Mouse (Mus musculus) hematopoietic stem cell, adult 5-6 weeks (primary cell): ENCODE data around the gene Bmpr2. TPM values are rescaled to one million over a fixed set of nuclear protein-coding genes. Genes with fewer than 3 reads are reported as not detected.
"Not testable (repeated sequence)": the region's sequence is repeated elsewhere in the genome, so short reads cannot be mapped to it uniquely, and the experiment has no call there.

Experiments
- ATAC-seq, 2 experiments: fragments of 125-278 bp in 1 of 2; replicated peaks in 1 of 2; 2 replicates each; pipeline ENCODE4 v1.8.0; 2016 to 2017; ENCODE audit warnings: inconsistent platforms in 2 of 2, mild to moderate bottlenecking in 2 of 2, moderate number of reproducible peaks in 2 of 2, low read depth in 1 of 2, moderate TSS enrichment in 1 of 2; ENCODE audit not compliant: low FRiP score in 2 of 2, poor library complexity in 2 of 2, severe bottlenecking in 2 of 2, insufficient read depth in 1 of 2, low TSS enrichment in 1 of 2
- total RNA-seq: library from RNA; stranded (forward); fragments of 172-1452, 232-1000 nt; gene quantifications from 2 replicates; pipeline ENCODE4 v1.2.3, GENCODE M21; 2017

Gene Bmpr2
- total RNA-seq: 17.2 and 26.6 TPM in 2 replicates

- ATAC-seq: peak; percentile 57 to 66
Observed at GRCm38 (mm10) chr1:59763164-59763768, at the start of gene Bmpr2. Bmpr2 (plus strand) TSS chr1:59763400.

GRCm38 (mm10) chr1:59719900-59720299, 43.3 kb upstream of the Bmpr2 start:
- no peak for ATAC-seq

- ATAC-seq: no peak
Observed at GRCm38 (mm10) chr1:59725661-59726060, 37.5 kb upstream of the Bmpr2 start.

- no peak for ATAC-seq
Observed at GRCm38 (mm10) chr1:59730106-59730505, 33.1 kb upstream of the Bmpr2 start.

GRCm38 (mm10) chr1:59730737-59731136, 32.5 kb upstream of the Bmpr2 start:
- no peak for ATAC-seq

- ATAC-seq: no peak
Observed at GRCm38 (mm10) chr1:59734076-59734475, 29.1 kb upstream of the Bmpr2 start.

GRCm38 (mm10) chr1:59738768-59739414, 24.3 kb upstream of the Bmpr2 start:
- ATAC-seq: no peak

GRCm38 (mm10) chr1:59739577-59740354, 23.4 kb upstream of the Bmpr2 start:
- ATAC-seq: no peak

GRCm38 (mm10) chr1:59749047-59749446, 14.2 kb upstream of the Bmpr2 start:
- ATAC-seq: no peak

GRCm38 (mm10) chr1:59749724-59750123, 13.5 kb upstream of the Bmpr2 start:
- ATAC-seq: not testable (repeated sequence)

- ATAC-seq: no peak
Observed at GRCm38 (mm10) chr1:59755298-59755697, 7.9 kb upstream of the Bmpr2 start.

- ATAC-seq: no peak
Observed at GRCm38 (mm10) chr1:59758325-59758724, 4.9 kb upstream of the Bmpr2 start.

- no peak for ATAC-seq
Observed at GRCm38 (mm10) chr1:59762208-59762607, 992 bp upstream of the Bmpr2 start.

GRCm38 (mm10) chr1:59762651-59763163, 493 bp upstream of the Bmpr2 start:
- ATAC-seq: peak; percentile 39 to 41; a peak in 3 of 4 replicates

GRCm38 (mm10) chr1:59763781-59764251, 616 bp downstream of the Bmpr2 start:
- ATAC-seq: no peak

GRCm38 (mm10) chr1:59764407-59764971, 1.3 kb downstream of the Bmpr2 start:
- ATAC-seq: no peak; a peak in 1 of 4 replicates

- no peak for ATAC-seq
Observed at GRCm38 (mm10) chr1:59765279-59765678, 2.1 kb downstream of the Bmpr2 start.

- peak in 1 of 2 experiments; percentile 28; a peak in 1 of 4 replicates for ATAC-seq
Observed at GRCm38 (mm10) chr1:59766626-59767025, 3.4 kb downstream of the Bmpr2 start.
